Mouse (Mus musculus) hindbrain, embryonic 11.5 days (tissue): Measurements from ENCODE around the gene Mrc2. TPM values are rescaled to one million over a fixed set of nuclear protein-coding genes. Genes with fewer than 3 reads are reported as not detected.

Source experiments
- ATAC-seq: fragments of 200-750 bp; cut with Nextera tagmentation; 2 replicates; pipeline ENCODE4 v1.8.0; 2017; ENCODE audit warnings: mild to moderate bottlenecking, moderate TSS enrichment, moderate library complexity; ENCODE audit not compliant: low FRiP score
- DNase-seq: peaks from one replicate; pipeline ENCODE4 v3.0.0-alpha.2; 2015; ENCODE audit warnings: low spot score
- H3K27ac ChIP-seq: fragments of 300-500 bp; sonication (generic); 2 replicates; pipeline ENCODE4 v1.5.1; 2014; ENCODE audit warnings: mild to moderate bottlenecking, low read depth, low read length
- H3K27me3 ChIP-seq: fragments of 300-500 bp; sonication (generic); 2 replicates; pipeline ENCODE4 v1.6.1; 2014; ENCODE audit warnings: mild to moderate bottlenecking, low read length, moderate library complexity, mixed read lengths; ENCODE audit not compliant: control insufficient read depth, insufficient read depth
- H3K36me3 ChIP-seq: fragments of 300-500 bp; sonication (generic); 2 replicates; pipeline ENCODE4 v1.6.1; 2014; ENCODE audit warnings: mild to moderate bottlenecking, low read length, moderate library complexity, mixed read lengths; ENCODE audit not compliant: control insufficient read depth, insufficient read depth
- H3K4me1 ChIP-seq: fragments of 300-500 bp; sonication (generic); replicated peaks from 2 replicates; pipeline ENCODE4 v1.6.1; 2014; ENCODE audit warnings: low read length, mixed read lengths; ENCODE audit not compliant: control insufficient read depth, insufficient read depth
- H3K4me2 ChIP-seq: fragments of 300-500 bp; sonication (generic); replicated peaks from 2 replicates; pipeline ENCODE4 v1.6.1; 2014; ENCODE audit warnings: mild to moderate bottlenecking, low read depth, low read length
- H3K4me3 ChIP-seq: fragments of 300-500 bp; sonication (generic); 2 replicates; pipeline ENCODE4 v1.5.1; 2014; ENCODE audit warnings: low read depth, low read length
- H3K9ac ChIP-seq: fragments of 300-500 bp; sonication (generic); 2 replicates; pipeline ENCODE4 v1.6.1; 2014; ENCODE audit warnings: low read depth, low read length
- H3K9me3 ChIP-seq: fragments of 300-500 bp; sonication (generic); 2 replicates; pipeline ENCODE4 v1.6.1; 2016; ENCODE audit warnings: low read length; ENCODE audit not compliant: control insufficient read depth
- WGBS: fragments of 180-500 bp; shearing (Covaris S2); extraction: QIAGEN DNeasy Blood & Tissue Kit; methylation state at CpG from one replicate; pipeline ENCODE4 v1.1.7; 2014; 5-methylcytosine and 5-hydroxymethylcytosine counted together
- polyA plus RNA-seq: library from polyadenylated mRNA; unstranded; fragments of >200 nt; fragmentation: Nextera tagmentation; extraction: Ambion mirVana; gene quantifications from 2 replicates; pipeline ENCODE4 v1.2.1, GENCODE M21; 2014

Mrc2 gene
- polyA plus RNA-seq, 1 experiment from 2014 or later, result 6.6 TPM

- no peaks in the 10 kb centered on the region for H3K27me3 ChIP-seq
- 0 out of 2 replicates have a peak overlapping the region, but pooled peaks have one; percentile 19 for H3K9ac ChIP-seq
- peak overlapping the region; percentile 48 for H3K27ac ChIP-seq
- H3K36me3 ChIP-seq, result no peaks in the 10 kb centered on the region
- H3K4me1 ChIP-seq, result peaks cover 11% of the 10 kb centered on the region
- no peak for ATAC-seq
- H3K4me3 ChIP-seq, result no peak overlapping the region
- no peaks in the 10 kb centered on the region for H3K9me3 ChIP-seq
- 30% methylated on average over 8 of the region's 8 CpGs for WGBS
- no peak overlapping the region for H3K4me2 ChIP-seq
- peak; percentile 42 for DNase-seq
These were observed 21.2 kb downstream of the Mrc2 start for GRCm38 (mm10) chr11:105313633-105314014.

DNA sequence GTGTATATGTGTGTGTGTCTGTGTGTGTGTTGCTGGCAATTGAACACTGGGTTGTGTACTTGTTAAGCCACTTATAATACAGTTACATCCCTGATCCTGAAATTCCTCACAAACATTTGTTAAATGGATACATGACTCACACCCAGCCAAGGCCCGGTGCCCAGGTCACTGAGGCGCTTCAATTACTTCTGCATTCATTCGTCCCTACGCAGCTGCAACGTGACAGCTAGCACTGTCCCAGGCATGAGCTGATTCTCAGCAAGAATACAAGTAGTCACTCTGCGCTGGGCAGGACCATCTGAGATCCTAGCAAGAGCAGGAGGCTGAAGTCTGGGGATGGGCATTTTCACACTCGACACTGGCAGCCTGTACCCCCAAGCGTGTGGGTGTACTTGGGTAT is 22.9 kb downstream of the Mrc2 start:
- H3K36me3 ChIP-seq, result no peaks in the 10 kb centered on the region
- H3K4me3 ChIP-seq, result no peak overlapping the region
- H3K27ac ChIP-seq, result no peak overlapping the region
- ATAC-seq (no peak), DNase-seq (no peak)
- H3K4me1 ChIP-seq, result peaks cover 11% of the 10 kb centered on the region
- H3K9ac ChIP-seq, result 0 out of 2 replicates have a peak overlapping the region, but pooled peaks have one; percentile 15
- no peaks in the 10 kb centered on the region for H3K9me3 ChIP-seq
- 73% methylated on average over 8 of the region's 8 CpGs for WGBS
- no peak overlapping the region for H3K4me2 ChIP-seq
- no peaks in the 10 kb centered on the region for H3K27me3 ChIP-seq

DNA sequence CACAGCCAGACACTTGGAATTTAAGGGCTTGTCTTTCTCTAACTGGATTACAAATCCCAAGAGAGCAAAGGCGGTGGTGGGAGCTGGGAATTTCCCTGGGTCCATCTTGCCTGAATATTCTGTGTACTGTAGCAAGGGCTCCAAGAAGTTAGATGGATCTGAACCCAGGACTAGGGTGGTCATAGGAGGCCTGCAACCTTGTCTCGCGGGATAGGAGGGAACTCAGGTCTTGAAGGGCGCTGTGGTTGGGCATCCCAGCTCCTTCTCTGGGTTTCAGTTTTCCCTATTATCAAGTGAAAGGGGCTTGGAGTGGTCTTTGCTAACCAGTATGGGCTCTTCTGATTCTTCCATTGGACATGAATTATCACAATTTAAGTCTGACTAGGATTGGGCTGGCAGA is 23.7 kb downstream of the Mrc2 start:
- ATAC-seq, result no peak
- H3K27ac ChIP-seq, result no peak overlapping the region

GRCm38 (mm10) chr11:105317769-105318168 is 25.3 kb downstream of the Mrc2 start:
- WGBS, result 95% methylated on average over 6 of the region's 6 CpGs
- no peaks in the 10 kb centered on the region for H3K36me3 ChIP-seq
- peaks cover 11% of the 10 kb centered on the region for H3K4me1 ChIP-seq
- H3K4me3 ChIP-seq, result no peak overlapping the region
- no peak overlapping the region for H3K27ac ChIP-seq
- DNase-seq, result no peak
- no peak overlapping the region for H3K4me2 ChIP-seq
- no peaks in the 10 kb centered on the region for H3K9me3 ChIP-seq
- H3K27me3 ChIP-seq, result no peaks in the 10 kb centered on the region
- no peak overlapping the region for H3K9ac ChIP-seq
- no peak for ATAC-seq

More for the DNA sequence above, 23.7 kb downstream of the Mrc2 start:
- Histone ChIP-seq H3K4me2 (no peak overlapping the region), H3K9ac (no peak overlapping the region), H3K36me3 (no peaks in the 10 kb centered on the region), H3K27me3 (no peaks in the 10 kb centered on the region), H3K4me3 (no peak overlapping the region), H3K9me3 (no peaks in the 10 kb centered on the region), H3K4me1 (peaks cover 11% of the 10 kb centered on the region)
- 95% methylated on average over 4 of the region's 4 CpGs for WGBS
- DNase-seq, result no peak

DNA sequence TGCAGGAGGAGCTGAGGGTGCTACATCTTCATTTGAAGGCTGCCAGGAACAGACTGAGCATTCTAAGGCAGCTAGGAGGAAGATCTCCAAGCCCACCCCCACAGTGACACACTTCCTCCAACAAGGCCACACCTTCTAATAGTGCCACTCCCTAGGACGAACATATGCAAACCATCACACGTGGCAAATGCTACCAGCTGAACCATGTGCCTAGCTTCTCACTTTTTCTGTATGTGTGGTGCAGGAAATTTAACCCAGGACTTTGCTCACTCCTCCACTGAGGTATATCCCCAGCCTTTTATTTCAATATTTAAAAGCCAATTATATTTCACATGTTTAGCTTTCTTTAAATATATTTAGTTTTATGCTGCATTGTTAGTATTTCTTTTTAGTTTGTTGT is 28.6 kb downstream of the Mrc2 start:
- no peak for ATAC-seq
- 86% methylated on average over 2 of the region's 2 CpGs for WGBS
- no peak for DNase-seq

DNA sequence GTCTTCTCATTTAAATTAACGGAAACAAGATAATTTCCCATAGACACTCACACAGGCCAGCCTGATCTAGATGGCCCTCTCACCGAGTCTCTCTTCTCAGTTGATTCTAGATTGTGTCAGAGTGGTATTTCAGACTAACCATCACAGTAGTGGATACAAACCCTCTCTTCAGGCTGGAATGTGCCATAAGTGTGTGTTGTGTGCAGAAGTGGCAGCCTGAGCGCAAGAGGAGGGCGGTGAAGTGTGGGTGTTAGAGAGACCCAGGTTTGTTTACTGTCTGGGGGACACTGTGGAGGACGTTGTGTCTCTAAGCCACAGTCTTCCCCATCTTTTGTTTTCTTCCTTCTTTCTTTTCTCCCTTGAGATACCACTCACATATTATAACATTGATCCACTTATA is 31.1 kb downstream of the Mrc2 start:
- Histone ChIP-seq H3K9me3 (no peaks in the 10 kb centered on the region), H3K4me3 (no peak overlapping the region), H3K9ac (no peak overlapping the region), H3K36me3 (no peaks in the 10 kb centered on the region), H3K27me3 (no peaks in the 10 kb centered on the region), H3K27ac (no peak overlapping the region), H3K4me2 (no peak overlapping the region), H3K4me1 (no peaks in the 10 kb centered on the region)
- WGBS, result 89% methylated on average over 5 of the region's 5 CpGs
- DNase-seq (no peak), ATAC-seq (no peak)

More for the DNA sequence above, 28.6 kb downstream of the Mrc2 start:
- Histone ChIP-seq H3K4me3 (no peak overlapping the region), H3K4me1 (no peaks in the 10 kb centered on the region), H3K9me3 (no peaks in the 10 kb centered on the region), H3K9ac (no peak overlapping the region), H3K36me3 (no peaks in the 10 kb centered on the region), H3K4me2 (no peak overlapping the region), H3K27me3 (no peaks in the 10 kb centered on the region), H3K27ac (no peak overlapping the region)

DNA sequence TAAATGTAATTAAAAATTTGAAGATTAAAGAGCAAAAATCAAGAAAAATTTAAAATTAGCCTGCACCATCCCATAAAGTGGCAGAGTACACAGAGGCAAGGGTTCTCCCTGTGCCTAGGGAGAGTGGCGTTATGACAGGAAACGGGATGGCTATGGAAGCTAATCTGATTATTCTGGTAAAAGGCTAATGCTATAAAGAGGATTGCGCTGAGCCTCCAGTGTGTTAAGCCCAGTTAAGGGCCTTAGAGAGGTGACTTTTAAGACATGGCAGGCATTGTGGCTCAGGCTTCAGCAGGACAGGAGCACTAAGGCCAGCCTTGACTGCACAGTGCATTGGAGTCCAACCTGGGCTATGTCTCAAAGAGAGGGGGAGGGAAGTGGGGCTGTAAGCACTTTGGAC is 34.7 kb downstream of the Mrc2 start:
- Histone ChIP-seq H3K4me1 (no peaks in the 10 kb centered on the region), H3K4me3 (no peak overlapping the region), H3K36me3 (no peaks in the 10 kb centered on the region), H3K9me3 (no peaks in the 10 kb centered on the region), H3K27ac (no peak overlapping the region), H3K4me2 (no peak overlapping the region), H3K27me3 (no peaks in the 10 kb centered on the region), H3K9ac (no peak overlapping the region)
- DNase-seq (no peak), ATAC-seq (no peak)
- WGBS, result 94% methylated on average over 3 of the region's 3 CpGs

GRCm38 (mm10) chr11:105329962-105330361 is 37.5 kb downstream of the Mrc2 start:
- H3K4me1 ChIP-seq, result no peaks in the 10 kb centered on the region
- no peak overlapping the region for H3K9ac ChIP-seq
- H3K27ac ChIP-seq, result no peak overlapping the region
- WGBS, result 81% methylated on average over 9 of the region's 9 CpGs
- H3K9me3 ChIP-seq, result no peaks in the 10 kb centered on the region
- no peaks in the 10 kb centered on the region for H3K27me3 ChIP-seq
- no peak overlapping the region for H3K4me2 ChIP-seq
- H3K36me3 ChIP-seq, result no peaks in the 10 kb centered on the region
- DNase-seq (no peak), ATAC-seq (no peak)
- no peak overlapping the region for H3K4me3 ChIP-seq

GRCm38 (mm10) chr11:105331129-105331528 is 38.7 kb downstream of the Mrc2 start:
- H3K4me2 ChIP-seq, result no peak overlapping the region
- DNase-seq, result no peak
- no peaks in the 10 kb centered on the region for H3K4me1 ChIP-seq
- WGBS, result 95% methylated on average over 3 of the region's 3 CpGs
- no peaks in the 10 kb centered on the region for H3K36me3 ChIP-seq
- no peak overlapping the region for H3K9ac ChIP-seq
- H3K27ac ChIP-seq, result no peak overlapping the region
- H3K9me3 ChIP-seq, result no peaks in the 10 kb centered on the region
- no peak for ATAC-seq
- no peaks in the 10 kb centered on the region for H3K27me3 ChIP-seq
- H3K4me3 ChIP-seq, result no peak overlapping the region
